Mouse (Mus musculus) bone marrow, adult 2 months (tissue): ENCODE results near the gene Tk1.

Source experiments
- CTCF ChIP-seq: fragments of 200-500 bp; IDR thresholded peaks from 2 replicates; pipeline ENCODE4 v1.5.1; 2011; ENCODE audit warnings: low read length, control low read depth; ENCODE audit not compliant: control insufficient read depth, insufficient read depth
- POLR2A ChIP-seq: fragments of 200-500 bp; IDR thresholded peaks from 2 replicates; pipeline ENCODE4 v1.6.1; 2011; ENCODE audit warnings: low read depth, mild to moderate bottlenecking, control low read depth, low read length, borderline replicate concordance; ENCODE audit not compliant: control insufficient read depth

GRCm38 (mm10) chr11:117819095-117819494 lies 6.8 kb downstream of the Tk1 start:
- TF ChIP-seq POLR2A (no peak), CTCF (no peak)
